Mouse (Mus musculus) kidney, embryonic 16.5 days (tissue): ENCODE measurements at regions not wholly inside any gene's neighbourhood (a gene's known extent, or its start where the extent isn't known, plus 50 kb on each side); places are given as distances from the start of the nearest gene placed in this dataset.

Experiments used
- ATAC-seq: fragments of 200-750 bp; cut with Nextera tagmentation; 2 replicates; pipeline ENCODE4 v1.8.0; 2017; ENCODE audit warnings: moderate TSS enrichment; ENCODE audit not compliant: low FRiP score, low TSS enrichment
- H3K27ac ChIP-seq: fragments of 300-500 bp; sonication (generic); 2 replicates; pipeline ENCODE4 v1.5.1; 2014; ENCODE audit warnings: low read length
- H3K27me3 ChIP-seq: fragments of 300-500 bp; sonication (generic); 2 replicates; pipeline ENCODE4 v1.6.1; 2014; ENCODE audit warnings: low read length, control low read depth, mixed read lengths; ENCODE audit not compliant: insufficient read depth
- H3K36me3 ChIP-seq: fragments of 300-500 bp; sonication (generic); 2 replicates; pipeline ENCODE4 v1.6.1; 2014; ENCODE audit warnings: low read length, control low read depth, mixed read lengths; ENCODE audit not compliant: insufficient read depth
- H3K4me1 ChIP-seq: fragments of 300-500 bp; sonication (generic); 2 replicates; pipeline ENCODE4 v1.6.1; 2014; ENCODE audit warnings: low read length, control low read depth, mixed read lengths; ENCODE audit not compliant: insufficient read depth
- H3K4me2 ChIP-seq: fragments of 300-500 bp; sonication (generic); replicated peaks from 2 replicates; pipeline ENCODE4 v1.6.1; 2014; ENCODE audit warnings: low read depth, low read length
- H3K4me3 ChIP-seq: fragments of 300-500 bp; sonication (generic); 2 replicates; pipeline ENCODE4 v1.5.1; 2014; ENCODE audit warnings: mild to moderate bottlenecking, low read length
- H3K9ac ChIP-seq: fragments of 300-500 bp; sonication (generic); replicated peaks from 2 replicates; pipeline ENCODE4 v1.6.1; 2014; ENCODE audit warnings: low read length
- H3K9me3 ChIP-seq: fragments of 300-500 bp; sonication (generic); 2 replicates; pipeline ENCODE4 v1.6.1; 2016; ENCODE audit warnings: low read length, control low read depth
- WGBS: fragments of 180-500 bp; shearing (Covaris S2); extraction: QIAGEN DNeasy Blood & Tissue Kit; methylation state at CpG from one replicate; pipeline ENCODE4 v1.1.7; 2014; 5-methylcytosine and 5-hydroxymethylcytosine counted together

DNA sequence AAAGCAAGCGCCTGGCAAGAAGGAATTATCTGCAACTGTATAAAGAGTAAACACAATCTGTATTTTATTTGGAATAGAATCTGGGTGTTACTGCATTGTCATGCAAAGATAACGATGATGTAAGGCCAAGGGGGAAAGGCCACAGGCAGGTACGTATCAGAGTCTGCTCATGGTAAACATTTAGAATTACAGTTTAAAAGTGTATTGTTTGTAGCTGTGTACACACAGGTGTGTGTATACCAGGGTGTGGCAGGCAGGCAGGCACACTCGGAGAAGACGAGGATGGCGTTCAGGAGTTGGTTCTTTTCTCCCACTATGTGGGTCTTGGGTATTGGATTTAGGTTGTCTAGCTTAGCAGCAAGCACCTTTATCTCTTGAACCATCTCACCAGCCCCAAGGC lies 242.9 kb upstream of the Atp5g3 start:
- no peak for ATAC-seq
- Histone ChIP-seq H3K9me3 (no peaks in the 10 kb centered on the region), H3K4me1 (peaks cover 3% of the 10 kb centered on the region; the same call in 1 of the 2 replicates), H3K27ac (no peak overlapping the region), H3K36me3 (no peaks in the 10 kb centered on the region), H3K9ac (no peak overlapping the region), H3K27me3 (no peaks in the 10 kb centered on the region), H3K4me3 (no peak overlapping the region), H3K4me2 (no peak overlapping the region)
- 85% methylated on average over 6 of the region's 6 CpGs for WGBS

DNA sequence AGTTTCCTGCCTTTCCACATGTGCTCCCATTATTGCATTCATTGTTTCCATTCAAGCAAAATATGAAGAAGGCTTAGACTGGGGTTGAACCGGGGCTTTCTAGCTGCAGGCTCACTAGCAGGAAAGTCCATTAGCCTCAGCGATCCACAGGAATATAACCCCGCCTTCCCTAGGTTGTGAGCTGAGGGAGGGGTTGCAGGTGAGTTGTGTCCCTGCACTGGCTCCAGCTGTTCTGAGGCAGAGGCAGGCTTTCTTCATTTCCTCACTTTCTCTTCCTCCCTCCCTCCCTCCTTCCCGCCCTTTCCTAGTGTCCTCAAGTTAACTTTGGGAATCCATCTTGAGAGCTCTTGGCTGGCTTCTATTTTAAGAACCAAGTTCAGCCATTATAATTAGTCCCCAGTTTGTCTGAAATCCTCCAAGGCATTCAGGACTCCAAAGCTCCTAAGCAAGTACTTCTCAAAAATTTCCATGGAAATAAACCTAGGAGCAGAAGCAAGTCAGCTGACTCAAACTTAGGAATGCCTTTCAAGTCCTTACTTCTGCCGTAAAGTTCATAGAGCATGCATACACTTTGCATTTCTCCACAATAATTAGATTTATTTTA lies 242.2 kb upstream of the Atp5g3 start:
- Histone ChIP-seq H3K4me2 (no peak overlapping the region), H3K9me3 (no peaks in the 10 kb centered on the region), H3K4me3 (no peak overlapping the region), H3K27ac (no peak overlapping the region), H3K27me3 (no peaks in the 10 kb centered on the region), H3K9ac (no peak overlapping the region), H3K36me3 (no peaks in the 10 kb centered on the region), H3K4me1 (peaks cover 3% of the 10 kb centered on the region; the same call in 1 of the 2 replicates)
- WGBS: 62% methylated on average over 5 of the region's 5 CpGs
- ATAC-seq: no peak

DNA sequence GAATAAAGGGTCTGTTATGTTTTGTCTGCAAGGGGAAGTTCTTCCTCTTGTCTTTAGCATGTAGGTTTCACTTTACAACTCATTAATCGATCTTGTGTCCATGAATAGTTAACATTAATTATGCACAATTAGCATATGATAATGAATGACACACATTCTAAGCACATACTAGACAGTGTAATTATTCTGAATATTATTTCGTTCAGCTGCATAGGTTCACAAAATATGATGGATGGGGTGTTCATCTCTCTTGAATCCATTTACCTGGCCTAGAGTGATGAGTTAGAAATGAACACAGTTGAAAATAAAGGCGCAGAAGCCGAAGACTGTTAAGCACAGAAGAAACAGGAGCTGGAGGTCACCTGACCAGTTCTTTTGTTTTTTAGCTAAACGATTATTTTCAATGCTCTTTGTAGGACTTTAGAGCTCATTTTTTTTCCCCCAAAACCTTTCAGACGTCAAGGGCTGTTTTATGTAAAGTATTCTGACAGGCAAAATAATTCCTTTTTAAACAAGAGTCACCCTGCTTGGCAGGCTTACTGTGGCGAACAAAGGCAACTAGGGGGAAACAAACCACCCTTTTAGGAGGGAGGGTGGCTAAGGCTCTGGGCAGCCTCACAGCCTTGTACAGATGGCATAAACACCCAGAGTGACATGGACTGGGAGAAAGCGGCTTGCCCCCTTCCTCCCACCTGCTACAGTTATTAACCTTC lies 241.6 kb upstream of the Atp5g3 start:
- no peak overlapping the region for H3K27ac ChIP-seq
- ATAC-seq: no peak
- no peaks in the 10 kb centered on the region for H3K9me3 ChIP-seq
- no peak overlapping the region for H3K4me3 ChIP-seq
- H3K4me2 ChIP-seq: no peak overlapping the region
- WGBS: 61% methylated on average over 8 of the region's 8 CpGs
- peaks cover 3% of the 10 kb centered on the region; the same call in 1 of the 2 replicates for H3K4me1 ChIP-seq
- H3K36me3 ChIP-seq: no peaks in the 10 kb centered on the region
- H3K27me3 ChIP-seq: no peaks in the 10 kb centered on the region
- H3K9ac ChIP-seq: no peak overlapping the region

DNA sequence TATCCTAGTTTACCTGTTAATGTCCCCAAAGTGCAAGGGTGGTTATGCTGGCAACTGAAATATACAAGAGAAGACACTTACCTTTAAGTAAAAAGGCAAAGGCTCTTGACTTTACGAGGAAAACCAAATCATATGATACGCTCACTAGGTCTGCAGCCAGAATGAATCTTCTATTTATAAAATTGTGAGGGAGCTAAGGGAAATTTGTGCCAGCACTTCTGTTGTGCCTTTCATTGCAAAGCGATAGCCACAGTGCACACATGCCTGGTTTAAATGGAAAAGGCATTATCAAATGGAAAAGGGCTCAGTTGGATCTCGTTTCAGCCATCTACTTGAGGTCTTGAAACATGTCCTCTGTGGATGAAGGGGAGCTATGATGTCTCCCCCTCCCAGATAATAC lies 236.1 kb upstream of the Atp5g3 start:
- no peak overlapping the region for H3K9ac ChIP-seq
- H3K4me1 ChIP-seq: peaks cover 3% of the 10 kb centered on the region; the same call in 1 of the 2 replicates
- H3K27me3 ChIP-seq: no peaks in the 10 kb centered on the region
- H3K9me3 ChIP-seq: no peaks in the 10 kb centered on the region
- WGBS: 85% methylated on average over 4 of the region's 4 CpGs
- H3K4me2 ChIP-seq: no peak overlapping the region
- no peak for ATAC-seq
- no peak overlapping the region for H3K4me3 ChIP-seq
- no peaks in the 10 kb centered on the region for H3K36me3 ChIP-seq
- no peak overlapping the region for H3K27ac ChIP-seq

DNA sequence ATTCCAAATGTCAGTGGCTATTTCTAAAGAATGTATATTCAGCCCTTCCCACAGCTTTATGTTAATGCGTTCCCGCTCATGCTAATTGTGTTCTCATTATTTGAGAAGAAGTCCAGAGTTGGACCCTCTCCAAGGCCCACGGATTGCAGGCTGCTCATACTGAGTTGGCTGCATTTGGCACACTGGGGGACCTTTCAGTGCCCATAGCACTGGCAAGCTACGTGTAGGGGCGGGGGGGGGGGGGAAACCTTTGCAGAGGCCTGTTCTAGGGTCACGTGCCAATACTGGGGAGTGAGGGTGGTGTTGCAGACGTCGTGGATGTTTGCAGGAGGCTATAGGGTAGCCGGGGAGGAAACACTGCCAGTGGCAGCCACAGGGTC lies 225.5 kb upstream of the Atp5g3 start:
- Histone ChIP-seq H3K4me2 (no peak overlapping the region), H3K9me3 (no peaks in the 10 kb centered on the region)
- ATAC-seq: no peak

DNA sequence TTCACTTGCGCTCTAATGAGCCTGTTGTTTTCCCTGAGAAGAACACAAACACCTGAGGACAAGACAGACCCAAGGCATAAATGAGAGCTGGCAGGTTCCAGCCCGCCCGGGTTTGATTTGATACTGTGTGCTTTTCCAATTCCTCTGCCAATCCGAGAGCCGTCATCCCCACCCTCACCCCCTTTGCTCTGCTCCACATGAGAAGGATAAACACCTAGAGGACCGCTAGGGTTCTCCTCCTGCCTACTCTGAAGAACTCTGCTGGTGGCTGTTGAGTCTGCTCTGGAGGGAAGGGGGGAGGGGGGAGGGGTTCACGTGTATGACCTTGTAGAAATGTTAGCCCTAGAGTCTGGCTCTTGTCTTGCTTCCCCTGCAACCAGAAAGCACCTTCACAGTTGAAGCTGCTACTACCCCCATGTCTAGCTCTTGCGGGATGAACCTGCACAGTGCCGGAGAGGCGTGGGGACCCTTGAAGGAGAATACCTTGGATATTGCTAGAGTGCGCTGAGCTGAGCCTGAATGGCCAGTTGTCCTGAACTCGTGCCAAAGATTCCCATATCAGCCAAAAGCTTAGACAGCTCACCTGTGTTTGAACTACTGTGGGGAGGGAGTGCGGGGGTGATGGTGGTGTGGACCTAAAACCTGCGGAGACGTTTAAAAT lies 225.0 kb upstream of the Atp5g3 start:
- no peaks in the 10 kb centered on the region for H3K4me1 ChIP-seq
- H3K36me3 ChIP-seq: no peaks in the 10 kb centered on the region
- H3K4me2 ChIP-seq: no peak overlapping the region
- H3K4me3 ChIP-seq: no peak overlapping the region
- H3K9ac ChIP-seq: no peak overlapping the region
- no peaks in the 10 kb centered on the region for H3K9me3 ChIP-seq
- ATAC-seq: peak; percentile 6; the same call in 1 of the 2 replicates
- H3K27ac ChIP-seq: no peak overlapping the region
- H3K27me3 ChIP-seq: 0 out of 2 replicates have a peak, but pooled peaks cover 3% of the 10 kb centered on the region
- WGBS: 56% methylated on average over 15 of the region's 15 CpGs

More for the DNA sequence above, 225.5 kb upstream of the Atp5g3 start:
- no peaks in the 10 kb centered on the region for H3K4me1 ChIP-seq
- 37% methylated on average over 9 of the region's 9 CpGs for WGBS
- H3K36me3 ChIP-seq: no peaks in the 10 kb centered on the region
- no peak overlapping the region for H3K4me3 ChIP-seq
- no peak overlapping the region for H3K9ac ChIP-seq
- H3K27ac ChIP-seq: no peak overlapping the region
- H3K27me3 ChIP-seq: no peaks in the 10 kb centered on the region

DNA sequence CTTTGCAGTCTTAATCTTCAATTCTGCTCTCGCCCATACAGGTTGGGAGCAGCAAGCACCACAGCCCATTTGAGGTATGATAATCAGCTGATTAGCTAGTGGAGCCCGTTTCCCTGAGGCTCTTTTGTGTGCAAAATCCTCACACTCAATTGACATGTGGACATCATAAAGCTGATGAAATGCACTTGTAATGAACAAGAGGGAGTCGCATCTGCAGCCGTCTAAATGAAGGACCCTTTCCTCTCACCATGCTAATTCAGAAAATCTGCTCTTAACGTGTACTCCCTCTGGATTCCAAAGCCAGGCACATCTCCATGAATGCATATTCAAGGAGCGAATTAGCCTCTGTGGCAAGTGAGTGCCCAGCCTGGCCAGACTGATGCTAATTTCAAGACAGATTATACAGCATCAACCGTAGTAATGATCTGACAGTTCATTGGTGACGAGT lies 219.0 kb upstream of the Atp5g3 start:
- 21% methylated on average over 8 of the region's 8 CpGs for WGBS
- Histone ChIP-seq H3K9ac (no peak overlapping the region), H3K4me3 (no peak overlapping the region), H3K27ac (no peak overlapping the region), H3K4me2 (0 out of 2 replicates have a peak overlapping the region, but pooled peaks have one; percentile 57), H3K36me3 (no peaks in the 10 kb centered on the region), H3K4me1 (peaks cover 10% of the 10 kb centered on the region; the same call in 1 of the 2 replicates), H3K9me3 (no peaks in the 10 kb centered on the region), H3K27me3 (peaks cover 29% of the 10 kb centered on the region)
- ATAC-seq: no peak

DNA sequence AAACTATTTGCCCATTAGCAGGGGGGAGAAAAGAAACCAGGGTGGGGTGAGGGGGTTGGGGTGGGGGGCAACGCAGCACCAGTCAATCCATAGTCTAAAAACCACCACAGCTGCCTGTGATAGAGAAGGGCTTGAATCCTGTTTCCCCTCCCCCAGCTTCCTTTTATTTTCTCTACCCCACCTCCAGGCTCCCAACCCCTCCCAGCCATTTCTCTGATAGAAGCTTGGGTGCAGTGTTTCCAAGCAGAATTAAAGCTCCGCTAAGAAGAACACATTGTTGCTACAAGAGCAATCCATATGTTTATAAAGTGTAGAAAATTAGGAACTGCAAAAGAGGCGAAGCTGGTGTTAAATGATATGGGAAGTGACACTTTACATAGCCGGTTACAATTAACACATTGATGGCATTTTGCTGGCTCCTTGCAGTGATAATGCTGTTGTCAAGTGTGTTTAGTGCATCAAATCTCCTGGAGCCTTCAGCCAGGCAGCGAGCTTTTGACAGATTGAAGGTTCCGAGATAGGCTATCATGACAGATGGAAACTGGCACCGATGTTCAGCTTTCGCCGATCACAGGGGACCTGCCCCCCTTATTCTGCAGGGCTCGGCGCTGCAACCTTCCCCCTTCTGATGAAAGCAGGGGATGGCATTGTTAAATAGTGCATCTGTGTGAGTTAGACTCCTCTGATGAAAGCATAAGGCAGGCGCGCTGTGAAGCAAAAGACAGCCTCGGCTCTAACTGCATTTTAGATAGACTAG lies 217.8 kb upstream of the Atp5g3 start:
- H3K9ac ChIP-seq: 0 out of 2 replicates have a peak overlapping the region, but pooled peaks have one; percentile 7
- no peaks in the 10 kb centered on the region for H3K9me3 ChIP-seq
- no peak for ATAC-seq
- no peak overlapping the region for H3K27ac ChIP-seq
- peaks cover 10% of the 10 kb centered on the region; the same call in 1 of the 2 replicates for H3K4me1 ChIP-seq
- WGBS: 2% methylated on average over 14 of the region's 14 CpGs
- H3K27me3 ChIP-seq: peaks cover 29% of the 10 kb centered on the region
- no peaks in the 10 kb centered on the region for H3K36me3 ChIP-seq
- peak overlapping the region; percentile 57 for H3K4me2 ChIP-seq
- H3K4me3 ChIP-seq: peak overlapping the region; percentile 34

DNA sequence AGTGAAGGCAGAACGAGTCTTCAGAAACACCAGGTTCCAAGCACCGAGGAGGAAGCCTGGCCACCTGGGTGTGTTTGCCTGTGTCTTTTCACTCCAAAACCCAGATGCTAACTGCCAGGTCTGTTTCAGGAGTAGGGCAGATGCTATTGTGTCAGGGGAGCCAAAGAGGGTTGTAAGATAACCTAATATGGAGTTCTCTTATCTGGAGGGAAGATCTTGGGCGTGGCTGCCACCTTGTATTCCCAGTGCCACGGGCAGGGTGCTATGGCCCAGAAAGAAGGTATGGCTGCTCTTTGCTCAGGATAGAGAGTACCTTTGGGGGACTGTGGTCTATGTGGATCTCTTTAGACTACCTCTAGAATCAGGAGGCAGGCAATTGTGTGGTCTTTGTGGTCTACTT lies 216.0 kb upstream of the Atp5g3 start:
- Histone ChIP-seq H3K4me2 (no peak overlapping the region), H3K27me3 (peaks cover 29% of the 10 kb centered on the region), H3K9ac (no peak overlapping the region), H3K36me3 (no peaks in the 10 kb centered on the region), H3K4me1 (peaks cover 10% of the 10 kb centered on the region; the same call in 1 of the 2 replicates), H3K4me3 (no peak overlapping the region), H3K9me3 (no peaks in the 10 kb centered on the region), H3K27ac (no peak overlapping the region)
- ATAC-seq: no peak
- 76% methylated on average over 4 of the region's 4 CpGs for WGBS
